Mouse (Mus musculus): ENCODE measurements around the gene Gm14214.

The Gm14214 gene

GRCm38 (mm10) chr2:154729737-154730136 lies 40.1 kb downstream of the Gm14214 start:
- DNase-seq: no peak

DNA sequence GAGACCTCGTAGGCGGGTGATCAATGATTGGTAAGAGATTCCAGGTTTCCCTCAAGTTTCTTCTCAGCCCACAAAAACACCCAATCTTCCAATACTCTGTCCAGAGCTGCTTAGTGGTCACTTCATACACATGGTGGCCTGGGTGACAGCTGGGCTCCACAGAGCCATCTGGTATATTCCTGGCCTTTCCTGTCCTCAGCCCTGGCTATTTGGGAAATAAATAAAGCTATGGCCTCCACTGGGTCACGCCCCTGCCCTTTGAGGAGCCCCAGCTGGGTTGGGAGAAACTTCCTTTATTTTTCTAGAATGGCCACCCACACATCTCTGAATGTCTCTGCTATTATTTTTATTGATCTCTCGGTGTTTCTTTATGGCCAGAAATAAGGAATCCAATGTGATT lies 46.4 kb downstream of the Gm14214 start:
- DNase-seq: no peak

DNA sequence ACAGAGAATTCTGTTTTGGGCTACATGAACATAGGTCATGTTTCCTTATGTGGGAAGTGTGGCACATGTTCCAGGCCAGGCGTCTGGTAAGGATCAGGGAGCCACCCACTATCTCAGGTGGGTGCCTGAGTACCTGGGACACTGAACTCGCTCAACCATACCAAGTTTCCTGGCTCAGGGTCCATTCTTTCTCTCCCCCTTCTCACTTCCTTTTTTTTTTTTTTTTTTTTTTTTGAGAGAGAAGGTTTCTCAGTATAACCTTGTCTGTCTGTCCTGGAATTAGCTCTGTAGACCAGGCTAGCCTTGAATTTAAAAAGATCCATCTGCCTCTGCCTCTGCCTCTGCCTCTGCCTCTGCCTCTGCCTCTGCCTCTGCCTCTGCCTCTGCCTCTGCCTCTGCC lies 49.5 kb downstream of the Gm14214 start:
- no peak for DNase-seq

Measured in retina, postnatal 1 day (tissue).